Mouse (Mus musculus) forebrain, embryonic 11.5 days (tissue): ENCODE measurements around the gene Kif12. TPM values are rescaled to one million over a fixed set of nuclear protein-coding genes. Genes with fewer than 3 reads are reported as not detected.

Experiments
- ATAC-seq: fragments of 200-750 bp; cut with Nextera tagmentation; replicated peaks from 2 replicates; pipeline ENCODE4 v1.8.0; 2017; ENCODE audit warnings: moderate TSS enrichment; ENCODE audit not compliant: low FRiP score
- DNase-seq: peaks from one replicate; pipeline ENCODE4 v3.0.0-alpha.2; 2017; ENCODE audit warnings: low spot score
- H3K27ac ChIP-seq: fragments of 300-500 bp; sonication (generic); 2 replicates; pipeline ENCODE4 v1.5.1; 2014; ENCODE audit warnings: low read depth, low read length
- H3K27me3 ChIP-seq: fragments of 300-500 bp; sonication (generic); 2 replicates; pipeline ENCODE4 v1.6.1; 2014; ENCODE audit warnings: mild to moderate bottlenecking, low read length, mixed read lengths; ENCODE audit not compliant: control insufficient read depth, insufficient read depth
- H3K36me3 ChIP-seq: fragments of 300-500 bp; sonication (generic); 2 replicates; pipeline ENCODE4 v1.6.1; 2014; ENCODE audit warnings: mild to moderate bottlenecking, low read length, moderate library complexity, mixed read lengths; ENCODE audit not compliant: control insufficient read depth, insufficient read depth
- H3K4me1 ChIP-seq: fragments of 300-500 bp; sonication (generic); replicated peaks from 2 replicates; pipeline ENCODE4 v1.6.1; 2014; ENCODE audit warnings: low read length, mixed read lengths; ENCODE audit not compliant: control insufficient read depth, insufficient read depth
- H3K4me2 ChIP-seq: fragments of 300-500 bp; sonication (generic); 2 replicates; pipeline ENCODE4 v1.6.1; 2014; ENCODE audit warnings: low read depth, mild to moderate bottlenecking, low read length, moderate library complexity, mixed read lengths; ENCODE audit not compliant: severe bottlenecking
- H3K4me3 ChIP-seq: fragments of 300-500 bp; sonication (generic); 2 replicates; pipeline ENCODE4 v1.5.1; 2014; ENCODE audit warnings: low read depth, low read length
- H3K9ac ChIP-seq: fragments of 300-500 bp; sonication (generic); 2 replicates; pipeline ENCODE4 v1.6.1; 2014; ENCODE audit warnings: low read length
- H3K9me3 ChIP-seq: fragments of 300-500 bp; sonication (generic); 2 replicates; pipeline ENCODE4 v1.6.1; 2016; ENCODE audit warnings: low read length, mixed read lengths; ENCODE audit not compliant: control insufficient read depth
- WGBS: fragments of 180-500 bp; shearing (Covaris S2); extraction: QIAGEN DNeasy Blood & Tissue Kit; methylation state at CpG from one replicate; pipeline ENCODE4 v1.1.7; 2014; 5-methylcytosine and 5-hydroxymethylcytosine counted together
- polyA plus RNA-seq: library from polyadenylated mRNA; unstranded; fragments of >200 nt; fragmentation: Nextera tagmentation; extraction: Ambion mirVana; gene quantifications from 2 replicates; pipeline ENCODE4 v1.2.1, GENCODE M21; 2014

The Kif12 gene
- polyA plus RNA-seq, 1 experiment from 2014 or later: not detected

DNA sequence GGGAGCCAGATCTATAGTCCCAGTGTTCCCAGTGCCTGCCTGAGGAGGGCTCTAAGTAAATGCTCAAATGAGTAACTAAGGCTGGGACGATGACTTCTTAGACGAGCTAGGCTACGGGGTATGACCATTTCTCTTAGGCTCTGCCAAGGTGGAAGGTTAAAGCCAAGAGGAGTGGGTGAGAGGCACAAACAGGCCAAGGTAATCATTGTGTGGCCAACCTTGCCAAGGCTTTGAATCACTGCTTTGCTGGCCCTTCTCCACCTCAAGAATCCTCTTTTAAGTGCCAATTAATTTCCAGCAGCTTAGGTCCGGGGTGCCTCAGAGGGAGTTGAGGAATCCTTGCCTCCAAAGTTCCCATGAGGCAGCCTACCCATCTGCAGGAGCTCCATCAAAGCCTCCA is 1.9 kb downstream of the Kif12 start:
- H3K36me3 ChIP-seq: no peaks in the 10 kb centered on the region
- H3K4me3 ChIP-seq: no peak overlapping the region
- DNase-seq (no peak), ATAC-seq (no peak)
- 85% methylated on average over 4 of the region's 4 CpGs for WGBS
- H3K27ac ChIP-seq: no peak overlapping the region
- H3K27me3 ChIP-seq: no peaks in the 10 kb centered on the region; the same call in 1 of the 2 replicates
- H3K4me1 ChIP-seq: no peaks in the 10 kb centered on the region
- H3K9ac ChIP-seq: no peak overlapping the region
- H3K9me3 ChIP-seq: no peaks in the 10 kb centered on the region
- no peak overlapping the region for H3K4me2 ChIP-seq

GRCm38 (mm10) chr4:63166323-63166722 is 5.6 kb downstream of the Kif12 start:
- ATAC-seq (no peak), DNase-seq (no peak)
- Histone ChIP-seq H3K4me1 (no peaks in the 10 kb centered on the region), H3K4me2 (no peak overlapping the region), H3K9me3 (no peaks in the 10 kb centered on the region), H3K36me3 (no peaks in the 10 kb centered on the region), H3K4me3 (no peak overlapping the region), H3K9ac (no peak overlapping the region), H3K27ac (no peak overlapping the region), H3K27me3 (no peaks in the 10 kb centered on the region; the same call in 1 of the 2 replicates)
- WGBS: 85% methylated on average over 5 of the region's 5 CpGs

- Histone ChIP-seq H3K9ac (no peak overlapping the region), H3K36me3 (no peaks in the 10 kb centered on the region), H3K9me3 (no peaks in the 10 kb centered on the region), H3K27ac (no peak overlapping the region), H3K27me3 (no peaks in the 10 kb centered on the region; the same call in 1 of the 2 replicates), H3K4me2 (no peak overlapping the region), H3K4me3 (no peak overlapping the region), H3K4me1 (no peaks in the 10 kb centered on the region)
- ATAC-seq: no peak
- 91% methylated on average over 4 of the region's 4 CpGs for WGBS
- DNase-seq: no peak
These were observed 6.3 kb downstream of the Kif12 start for GRCm38 (mm10) chr4:63165636-63166035.

DNA sequence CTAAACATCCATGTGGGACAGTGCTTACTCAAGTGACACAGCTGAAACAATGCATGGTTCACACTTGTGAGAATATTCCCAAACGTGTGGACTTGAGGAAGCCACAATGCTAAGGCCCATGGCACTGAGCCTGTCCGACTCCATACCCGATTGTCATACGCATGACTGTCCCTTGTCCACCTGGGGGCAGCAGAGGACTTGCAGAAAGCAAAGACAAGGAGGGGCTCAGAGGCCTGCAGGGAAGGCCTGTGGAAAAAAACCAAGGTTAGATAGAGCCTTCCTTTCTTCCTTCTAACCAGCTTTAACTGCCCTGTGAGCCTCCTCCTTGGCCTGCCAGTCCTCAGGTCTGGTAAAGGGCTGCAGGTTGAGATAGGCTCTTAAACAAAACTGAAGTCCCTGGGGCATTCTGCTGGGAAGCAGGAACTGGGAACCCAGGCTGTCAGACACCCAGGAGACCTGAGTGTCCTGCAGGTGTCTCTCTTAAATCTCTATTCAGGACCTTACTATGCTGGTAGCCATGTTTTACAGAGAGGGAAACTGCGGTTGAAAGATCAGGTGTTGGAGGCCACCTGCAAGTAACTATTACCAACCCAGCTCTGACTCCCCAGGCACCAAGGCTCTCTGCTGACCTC is 12.9 kb downstream of the Kif12 start:
- Histone ChIP-seq H3K27ac (no peak overlapping the region), H3K36me3 (no peaks in the 10 kb centered on the region), H3K9ac (no peak overlapping the region), H3K27me3 (no peaks in the 10 kb centered on the region), H3K4me1 (no peaks in the 10 kb centered on the region), H3K4me2 (no peak overlapping the region), H3K9me3 (no peaks in the 10 kb centered on the region), H3K4me3 (no peak overlapping the region)
- ATAC-seq (peak; percentile 90), DNase-seq (peak; percentile 87)
- WGBS: 21% methylated on average over 5 of the region's 5 CpGs

- ATAC-seq: no peak
- Histone ChIP-seq H3K9me3 (no peaks in the 10 kb centered on the region), H3K27ac (no peak overlapping the region), H3K27me3 (no peaks in the 10 kb centered on the region), H3K36me3 (no peaks in the 10 kb centered on the region), H3K4me2 (no peak overlapping the region), H3K4me3 (no peak overlapping the region), H3K9ac (no peak overlapping the region), H3K4me1 (no peaks in the 10 kb centered on the region)
- DNase-seq: no peak
- 91% methylated on average over 7 of the region's 7 CpGs for WGBS
These were observed 13.7 kb downstream of the Kif12 start for GRCm38 (mm10) chr4:63158192-63158591.

GRCm38 (mm10) chr4:63156726-63157634 is 15.0 kb downstream of the Kif12 start:
- Histone ChIP-seq H3K4me2 (no peak overlapping the region), H3K9me3 (no peaks in the 10 kb centered on the region), H3K27me3 (no peaks in the 10 kb centered on the region), H3K36me3 (no peaks in the 10 kb centered on the region), H3K9ac (no peak overlapping the region), H3K4me3 (no peak overlapping the region), H3K27ac (no peak overlapping the region), H3K4me1 (no peaks in the 10 kb centered on the region)
- ATAC-seq: no peak
- DNase-seq: no peak
- WGBS: 70% methylated on average over 8 of the region's 8 CpGs

DNA sequence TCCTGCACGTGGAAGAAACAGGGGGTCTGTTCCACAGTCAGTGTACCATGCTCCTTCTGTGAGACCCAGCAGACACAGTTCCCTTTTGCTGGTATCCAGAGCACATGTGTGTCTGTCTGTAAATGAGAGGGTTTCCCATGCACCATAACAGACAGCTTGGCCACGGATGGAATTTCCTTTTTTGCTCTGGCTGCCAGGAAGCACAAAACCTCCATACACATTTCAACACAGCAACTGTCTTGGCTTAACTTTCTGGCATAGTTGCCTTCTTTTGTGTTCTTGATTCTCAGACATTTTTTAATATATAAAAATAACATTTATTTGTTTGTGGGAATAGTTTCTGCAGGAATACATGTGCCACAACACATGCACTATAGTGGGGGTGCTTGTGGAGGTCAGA is 16.3 kb downstream of the Kif12 start:
- Histone ChIP-seq H3K27me3 (no peaks in the 10 kb centered on the region), H3K36me3 (no peaks in the 10 kb centered on the region), H3K4me2 (no peak overlapping the region), H3K27ac (no peak overlapping the region), H3K4me1 (no peaks in the 10 kb centered on the region), H3K9ac (no peak overlapping the region), H3K9me3 (no peaks in the 10 kb centered on the region), H3K4me3 (no peak overlapping the region)
- 71% methylated on average over 2 of the region's 2 CpGs for WGBS
- no peak for DNase-seq
- ATAC-seq: no peak

GRCm38 (mm10) chr4:63154699-63155098 is 17.2 kb downstream of the Kif12 start, which contains the start of gene Ambp:
Gene Ambp (minus strand): TSS chr4:63154799.
- H3K27me3 ChIP-seq: no peaks in the 10 kb centered on the region
- no peak within 1 kb of the TSS for H3K4me2 ChIP-seq
- no peak within 1 kb of the TSS for H3K9ac ChIP-seq
- no peaks in the 10 kb centered on the region for H3K4me1 ChIP-seq
- H3K27ac ChIP-seq: no peak within 1 kb of the TSS
- WGBS: 58% methylated on average over 5 of the region's 5 CpGs
- no peaks in the 10 kb centered on the region for H3K36me3 ChIP-seq
- no peaks in the 10 kb centered on the region for H3K9me3 ChIP-seq
- no peak within 1 kb of the TSS for H3K4me3 ChIP-seq
- DNase-seq (no peak), ATAC-seq (no peak)
